Mouse (Mus musculus): ENCODE measurements around the gene Zfp944.
"Not testable (repeated sequence)": the region's sequence is repeated elsewhere in the genome, so short reads cannot be mapped to it uniquely, and the experiment has no call there.

Gene Zfp944

DNA sequence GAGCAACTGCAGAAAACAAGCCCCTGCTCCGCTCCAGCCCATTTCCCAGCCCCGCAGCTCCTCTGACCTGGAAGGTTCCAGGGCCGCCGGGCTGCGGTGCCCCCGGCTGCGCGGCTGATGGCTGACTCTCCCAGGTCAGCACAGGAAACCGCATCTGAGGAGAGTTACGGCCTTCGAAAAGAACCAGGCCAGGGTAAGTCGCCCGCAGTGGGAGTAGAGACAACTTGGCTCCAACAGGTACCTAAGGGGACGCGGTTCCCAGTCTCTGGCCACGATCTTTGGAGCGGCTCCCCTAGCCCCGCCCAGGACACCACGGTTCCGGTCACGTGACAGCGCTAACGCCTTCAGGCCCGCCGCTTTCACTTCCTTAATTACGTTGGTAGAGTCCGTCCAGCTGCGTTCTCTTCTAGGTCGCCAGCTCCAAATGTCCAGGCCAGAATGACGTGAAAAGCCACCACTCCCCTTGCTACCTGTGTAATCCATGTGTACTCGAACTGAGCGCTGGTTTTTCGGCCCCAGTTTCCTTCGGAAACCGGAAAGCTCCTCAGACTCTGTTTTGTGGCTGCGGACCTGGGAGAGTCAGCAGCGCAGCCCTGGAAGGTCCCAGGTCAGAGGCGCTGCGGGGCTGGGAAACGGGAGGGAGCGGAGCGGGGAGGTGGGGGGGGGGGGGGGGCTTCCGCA, at the start of gene Zfp944, which contains the start of gene Zfp758:
Gene Zfp944 (minus strand): TSS at position 300 of the 681 bp plus-strand sequence.
Gene Zfp758 (plus strand): TSS at position 353 of the 681 bp plus-strand sequence.
- peak; percentile 75 for DNase-seq (ENCODE audit: low spot score)

DNA sequence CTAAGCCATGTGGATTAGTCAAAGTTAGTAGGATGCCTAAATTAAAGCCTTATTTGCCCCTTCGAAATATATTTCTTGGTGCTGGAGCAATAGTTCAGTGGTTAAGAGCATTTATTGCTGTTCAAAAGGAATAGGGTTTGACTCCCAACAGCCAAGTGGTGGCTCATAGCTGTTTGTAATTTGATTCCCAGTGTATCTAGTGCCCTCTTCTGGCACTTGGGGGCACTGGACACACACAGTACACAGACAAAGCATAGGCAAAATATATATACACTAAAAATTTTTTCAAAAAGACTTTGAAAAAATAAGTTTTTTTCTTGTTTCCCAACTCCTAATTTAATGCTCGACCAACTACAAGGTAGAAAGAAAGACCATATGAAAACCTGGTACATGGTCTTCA, 49.6 kb upstream of the Zfp944 start:
- no peak for DNase-seq (ENCODE audit: low spot score)

DNA sequence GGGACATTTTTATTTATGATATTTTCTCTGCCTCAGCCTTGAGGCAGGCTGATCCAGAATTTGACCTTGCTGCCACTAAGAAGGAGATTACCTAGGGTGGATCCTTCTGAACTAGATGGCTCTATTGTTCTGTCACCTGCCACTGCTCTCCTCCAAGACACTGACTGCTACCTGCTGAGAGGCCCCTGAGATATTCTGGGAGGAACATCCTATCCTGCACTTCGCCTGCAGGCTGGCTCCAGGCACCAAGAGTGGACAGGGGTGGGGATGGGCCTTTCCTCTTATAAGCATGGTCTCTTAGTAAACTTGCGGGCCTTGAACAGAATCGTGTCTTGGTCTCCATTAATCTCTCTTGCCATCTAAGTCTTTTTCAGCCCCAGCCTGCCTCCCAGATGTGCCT, 2.7 kb upstream of the Zfp944 start:
- no peak for DNase-seq (ENCODE audit: low spot score)

DNA sequence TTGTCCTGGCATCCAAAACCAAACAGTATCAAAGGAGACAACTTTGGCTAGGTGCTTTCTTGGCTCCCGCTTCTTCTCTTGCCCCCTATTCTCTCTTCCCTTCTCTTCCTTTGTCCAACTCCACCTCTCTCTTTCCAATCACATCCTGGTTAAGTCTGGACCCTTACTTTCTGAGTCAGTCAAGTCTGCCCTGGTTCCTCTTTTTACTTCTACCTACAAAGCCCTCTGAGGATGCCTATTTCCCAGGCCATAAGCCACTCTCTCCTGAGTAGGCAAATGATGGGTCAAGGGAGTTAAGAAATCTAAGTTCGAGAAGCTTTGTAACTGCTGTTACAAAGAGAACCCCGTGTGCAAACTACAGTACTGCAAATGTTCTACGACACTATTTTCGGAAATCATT, 628 bp downstream of the Zfp944 start:
- no peak for DNase-seq (ENCODE audit: low spot score)

DNA sequence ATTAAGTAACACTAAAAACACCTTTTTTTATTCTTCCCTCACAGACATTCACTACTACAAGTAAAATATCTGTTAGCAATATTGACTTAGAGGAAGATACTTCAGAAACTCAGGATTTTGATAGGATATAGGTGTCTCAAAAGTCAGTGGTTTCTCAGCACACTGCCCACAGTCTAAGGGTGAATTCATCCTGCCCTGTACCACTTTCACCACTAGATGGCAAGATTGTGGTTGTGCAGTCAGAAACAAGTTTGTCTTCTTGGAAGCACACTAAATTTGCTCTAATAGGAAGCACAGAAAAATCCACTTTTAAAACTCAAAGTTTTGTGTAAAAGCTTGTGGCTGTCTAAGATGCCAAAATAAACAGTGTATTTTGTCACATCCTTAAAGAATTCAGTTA, 8.4 kb downstream of the Zfp944 start:
- no peak for DNase-seq (ENCODE audit: low spot score)

DNA sequence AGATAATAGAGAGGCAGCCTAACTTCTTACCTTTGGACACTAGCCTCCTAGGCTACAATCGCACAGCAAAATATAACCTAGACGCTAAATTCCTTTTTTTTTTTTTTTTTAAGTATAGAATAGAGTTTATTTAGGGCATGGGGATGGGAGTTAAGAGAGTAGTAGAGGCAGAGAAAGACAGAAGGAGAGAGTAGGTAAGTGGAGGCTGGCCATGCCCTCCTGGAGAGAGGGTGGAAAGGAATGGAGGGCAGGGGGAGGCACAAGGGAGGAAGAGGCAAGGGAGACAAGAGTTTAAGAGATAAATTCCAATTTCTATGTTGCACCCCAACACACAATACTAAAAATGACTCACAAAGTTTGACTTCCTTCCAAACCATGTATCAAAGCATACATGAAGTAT, 46.0 kb downstream of the Zfp944 start:
- DNase-seq (ENCODE audit: low spot score) = not testable (repeated sequence)

DNA sequence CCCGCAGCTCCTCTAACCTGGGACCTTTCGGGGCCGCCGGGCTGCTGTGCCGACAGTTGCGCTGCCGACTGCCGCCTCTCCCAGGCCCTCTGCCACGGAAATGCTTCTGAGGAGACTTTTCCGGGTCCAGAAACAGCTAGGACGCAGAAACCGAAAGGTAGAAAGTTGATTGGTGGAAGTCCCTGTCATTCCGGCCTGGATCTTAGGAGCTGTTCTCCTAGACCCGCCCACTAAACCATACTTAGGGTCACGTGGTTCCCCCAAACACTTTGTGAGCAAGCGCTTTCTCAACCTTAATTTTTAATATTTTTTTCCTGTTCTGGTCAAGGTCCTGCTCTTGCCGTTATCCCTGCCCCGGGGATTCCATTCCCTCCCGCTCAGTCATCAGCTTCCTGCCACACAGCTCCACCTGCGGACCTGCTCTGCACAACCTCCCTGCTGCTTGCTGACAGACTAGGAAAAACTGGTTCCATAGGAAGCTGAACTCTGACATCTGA, 46.4 kb downstream of the Zfp944 start, which contains the start of gene CT030661.1:
Gene CT030661.1 (minus strand): TSS at position 108 of the 497 bp plus-strand sequence.
- DNase-seq (ENCODE audit: low spot score) = peak; percentile 68

DNA sequence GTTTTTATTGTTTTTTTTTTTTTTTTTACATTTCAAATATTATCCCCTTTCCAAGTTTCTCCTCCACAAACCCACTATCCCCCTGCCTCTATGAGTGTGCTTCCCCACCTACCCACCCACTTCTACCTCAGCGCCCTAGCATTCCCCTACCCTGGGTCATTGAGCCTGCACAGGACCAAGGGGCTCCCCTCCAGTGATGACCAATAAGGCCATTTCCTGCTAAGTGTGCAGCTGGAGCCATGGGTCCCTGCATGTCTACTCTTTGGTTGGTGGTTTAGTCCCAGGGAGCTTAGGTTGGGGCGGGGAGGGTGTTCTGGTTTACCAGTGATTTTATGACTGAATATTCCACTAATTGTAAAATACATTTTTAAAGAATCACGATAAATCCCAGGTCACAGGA, 47.0 kb downstream of the Zfp944 start:
- DNase-seq (ENCODE audit: low spot score) = not testable (repeated sequence)

Measured in spleen, adult 12 weeks (tissue).